Mouse (Mus musculus): ENCODE measurements around the gene Ttf2. TPM values are rescaled to one million over a fixed set of nuclear protein-coding genes. Genes with fewer than 3 reads are reported as not detected.
A peak's percentile ranks its signal among the peaks of the same experiment; 100 is the strongest.

Gene Ttf2
- total RNA-seq, 2 experiments from 2014 or later: 1.4 to 2.3 TPM

DNA sequence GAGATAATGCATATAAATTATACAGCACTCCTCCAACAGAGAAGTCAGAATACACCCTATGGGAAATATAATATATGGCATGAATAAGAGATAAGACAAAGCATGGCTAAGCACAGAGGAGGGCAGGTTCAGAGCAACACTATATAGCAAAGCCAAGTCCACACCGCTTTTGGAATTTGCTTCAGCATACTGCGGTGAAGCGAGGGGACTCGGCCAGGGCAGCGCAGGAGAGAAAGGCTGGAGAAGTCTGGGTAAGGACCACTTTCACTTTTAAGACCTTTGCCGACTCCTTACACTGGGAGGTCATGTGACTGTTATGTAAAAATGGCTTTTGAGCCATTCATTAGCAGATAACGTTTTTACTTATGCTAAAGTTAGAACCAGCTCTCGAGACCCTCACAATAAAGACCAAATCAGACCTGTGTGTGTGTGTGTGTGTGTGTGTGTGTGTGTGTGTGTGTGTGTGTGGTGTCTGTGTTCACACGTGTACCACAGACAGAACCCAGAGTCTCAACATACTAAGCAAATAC is 48.8 kb downstream of the Ttf2 start:
- DNase-seq (ENCODE audit: extremely low spot score in 1 of 2, low spot score in 1 of 2): no peak

DNA sequence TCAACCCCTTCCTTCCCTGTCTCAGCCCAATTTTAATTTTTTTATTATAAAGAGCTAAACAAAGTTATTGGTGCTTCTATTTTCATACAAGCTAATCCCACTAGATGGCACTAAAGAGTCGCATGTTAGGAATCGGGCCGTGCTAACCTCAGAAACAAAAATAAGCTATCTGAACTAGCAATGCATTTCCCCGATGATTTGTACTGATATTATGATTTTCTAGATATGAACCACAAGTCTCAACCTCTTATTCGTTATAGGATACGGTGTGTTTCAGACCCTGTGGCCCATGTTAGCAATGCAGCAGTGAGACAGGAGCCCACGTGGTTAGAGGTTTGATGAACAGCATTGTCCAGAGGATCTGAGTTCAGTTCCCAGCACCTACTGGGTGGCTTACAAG is 52.6 kb downstream of the Ttf2 start:
- no peak for DNase-seq (ENCODE audit: extremely low spot score in 1 of 2, low spot score in 1 of 2)

GRCm38 (mm10) chr3:100911498-100912213 is 57.8 kb downstream of the Ttf2 start:
- no peak for DNase-seq (ENCODE audit: extremely low spot score in 1 of 2, low spot score in 1 of 2)

DNA sequence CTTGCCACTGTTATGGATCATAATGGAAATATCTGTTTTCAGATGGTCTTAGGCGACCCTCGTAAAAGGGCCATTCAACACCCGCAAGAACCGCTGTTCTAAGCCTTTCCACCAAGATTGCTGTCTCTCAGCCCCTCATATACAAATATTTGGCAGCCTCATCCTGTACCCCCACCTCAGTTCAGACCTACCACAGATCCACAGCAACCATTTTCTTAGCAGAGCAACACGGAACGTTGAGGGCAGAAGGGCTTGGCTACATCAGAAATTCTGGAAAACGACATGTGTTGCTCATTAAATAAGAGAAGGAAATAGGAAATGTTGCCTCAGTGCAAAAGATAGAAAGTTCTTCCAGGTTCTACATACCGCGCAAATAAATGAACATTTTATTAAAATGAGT is 58.4 kb downstream of the Ttf2 start:
- DNase-seq (ENCODE audit: extremely low spot score in 1 of 2, low spot score in 1 of 2): no peak

- no peak for DNase-seq (ENCODE audit: extremely low spot score in 1 of 2, low spot score in 1 of 2)
Observed at GRCm38 (mm10) chr3:100910621-100911020, 58.8 kb downstream of the Ttf2 start.

GRCm38 (mm10) chr3:100908594-100908993 is 60.9 kb downstream of the Ttf2 start:
- no peak for DNase-seq (ENCODE audit: extremely low spot score in 1 of 2, low spot score in 1 of 2)

DNA sequence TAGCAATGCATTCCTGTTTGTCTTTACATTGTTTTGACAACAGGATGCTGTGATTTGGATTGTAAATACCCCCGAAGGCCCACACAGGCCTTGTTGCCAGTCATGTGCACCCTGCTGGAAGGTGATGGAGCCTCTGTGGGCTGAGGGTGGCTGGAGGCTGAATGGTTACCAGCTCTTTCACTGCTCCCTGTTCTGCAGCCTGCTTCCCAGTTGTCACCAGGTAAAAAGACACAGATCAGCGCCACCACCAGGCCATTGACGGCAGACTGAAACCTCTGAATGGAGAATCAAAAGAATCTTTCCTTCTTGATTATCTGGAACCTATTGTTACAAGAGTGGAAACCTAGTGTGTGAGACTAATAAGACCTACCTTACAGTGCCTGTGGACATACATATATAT is 62.5 kb downstream of the Ttf2 start:
- DNase-seq (ENCODE audit: extremely low spot score in 1 of 2, low spot score in 1 of 2): peak in 1 of 2 experiments; percentile 20

DNA sequence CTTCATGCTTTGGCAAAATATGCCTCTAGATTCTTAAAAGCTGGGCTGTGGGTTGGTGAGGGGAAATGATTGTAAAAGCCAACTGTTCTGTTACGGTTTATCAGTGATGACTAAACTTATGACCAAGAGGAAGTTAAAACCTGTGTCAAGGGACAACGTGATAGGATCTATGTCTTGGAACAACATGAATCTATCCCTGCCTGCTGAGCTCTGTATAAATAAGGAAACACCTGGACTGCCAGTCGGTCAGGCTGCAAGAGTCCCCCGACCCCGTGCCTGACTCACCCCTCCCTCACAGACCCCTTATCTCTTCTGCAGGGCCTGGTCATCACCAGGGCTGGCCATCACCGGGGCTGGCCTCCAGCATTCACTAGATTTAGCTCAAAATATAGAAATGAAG is 63.3 kb downstream of the Ttf2 start:
- no peak for DNase-seq (ENCODE audit: extremely low spot score in 1 of 2, low spot score in 1 of 2)

- no peak for DNase-seq (ENCODE audit: extremely low spot score in 1 of 2, low spot score in 1 of 2)
Observed at GRCm38 (mm10) chr3:100895500-100895899, 74.0 kb downstream of the Ttf2 start.

GRCm38 (mm10) chr3:100892383-100893335 is 76.8 kb downstream of the Ttf2 start:
- DNase-seq (ENCODE audit: extremely low spot score in 1 of 2, low spot score in 1 of 2): no peak

DNA sequence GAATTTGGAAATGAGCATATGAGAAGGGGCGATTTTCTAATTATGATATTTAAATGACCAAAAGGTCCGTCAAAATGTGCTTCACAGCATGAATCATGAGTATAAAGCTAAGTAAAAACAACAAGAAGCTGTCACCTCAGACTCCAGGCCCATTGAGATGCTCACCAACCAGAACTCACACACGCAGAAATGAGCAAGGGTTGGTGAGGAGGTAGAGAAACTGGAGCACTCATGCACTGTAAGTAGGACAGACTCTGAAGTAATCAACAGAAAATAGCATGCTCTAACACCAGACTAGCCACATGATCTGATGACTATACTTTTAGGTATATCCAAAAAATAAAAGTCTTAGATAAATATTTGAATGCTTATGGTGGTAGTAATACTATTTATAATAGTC is 79.1 kb downstream of the Ttf2 start:
- no peak for DNase-seq (ENCODE audit: extremely low spot score in 1 of 2, low spot score in 1 of 2)

DNA sequence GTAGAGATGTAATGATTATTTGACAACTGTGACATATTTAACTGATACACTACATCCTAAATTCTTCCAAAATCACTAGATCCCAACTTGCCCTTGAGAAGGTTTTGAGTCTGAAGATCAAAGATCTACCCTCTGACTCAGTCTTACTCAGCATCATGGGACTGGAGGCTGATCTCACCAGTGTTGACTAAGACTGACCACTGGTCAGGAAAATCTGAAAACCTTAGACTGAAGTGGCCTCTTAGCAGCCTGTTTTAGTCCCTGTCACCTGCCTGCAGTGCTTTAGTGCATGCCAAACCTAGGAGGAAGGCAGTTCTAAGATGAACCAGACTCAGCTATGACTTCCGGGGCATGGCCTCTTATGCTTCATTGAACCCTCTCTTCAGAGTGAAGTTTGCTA is 80.2 kb downstream of the Ttf2 start:
- no peak for DNase-seq (ENCODE audit: extremely low spot score in 1 of 2, low spot score in 1 of 2)

Other genes starting within 250 kb of the Ttf2 start
- gene Vtcn1, start 144.2 kb downstream of the Ttf2 start, total RNA-seq (2021): not detected
- gene Trim45, start 47.5 kb downstream of the Ttf2 start, total RNA-seq (2021): 1 to 10 TPM; 7.9 to 9.1 TPM
- under 1 TPM; 0.28 to 0.37 TPM for gene Cd101, start 59.9 kb upstream of the Ttf2 start, total RNA-seq (2021)
- 10 to 100 TPM in 1 of 2 experiments, 1 to 10 TPM in 1; 10.0 to 11.1 TPM for gene Ptgfrn, start 140.6 kb upstream of the Ttf2 start, total RNA-seq (2021)

Data from layer of hippocampus, postnatal 25 days (tissue).